Mouse (Mus musculus) cerebellum, postnatal 36 days (tissue): Measurements from ENCODE around the gene Hdac10.

Experiments used
- DNase-seq, 2 experiments: peaks; one replicate each; pipeline ENCODE4 v3.0.0; 2021 to 2022; ENCODE audit warnings: mixed read lengths in 2 of 2

The Hdac10 gene

GRCm38 (mm10) chr15:89128382-89129350, at the start of gene Hdac10:
Gene Hdac10 (minus strand): TSS chr15:89128700.
- DNase-seq: peak; percentile 94 to 98

- no peak for DNase-seq
These were observed 49.2 kb upstream of the Hdac10 start for GRCm38 (mm10) chr15:89177576-89178259.

GRCm38 (mm10) chr15:89177121-89177520, 48.6 kb upstream of the Hdac10 start:
- peak; percentile 83 to 84 for DNase-seq

GRCm38 (mm10) chr15:89175411-89176155, 47.1 kb upstream of the Hdac10 start:
- no peak for DNase-seq

DNA sequence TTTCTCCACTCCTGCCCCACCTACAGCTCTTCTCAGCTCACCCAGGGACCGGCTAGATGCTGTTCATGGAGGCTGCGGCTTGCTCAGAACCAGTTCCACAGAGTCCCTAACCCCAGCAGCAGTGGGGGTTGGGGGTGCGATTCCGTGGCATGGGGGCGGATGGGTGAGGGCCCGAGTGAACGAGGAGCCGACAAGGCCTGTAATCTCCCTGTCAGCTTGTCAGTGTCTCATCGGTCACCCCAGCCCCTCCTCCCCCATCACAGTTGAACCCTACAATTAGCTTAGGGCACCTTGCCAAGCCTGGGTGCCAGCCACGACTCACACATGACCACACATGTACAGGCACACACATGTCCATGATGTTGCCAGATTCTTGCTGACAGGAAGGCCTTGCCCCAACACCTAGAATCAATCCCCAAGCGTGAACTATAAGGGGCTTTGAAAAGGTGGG, 46.4 kb upstream of the Hdac10 start:
- DNase-seq: no peak

- peak; percentile 70 to 75 for DNase-seq
These were observed 45.4 kb upstream of the Hdac10 start for GRCm38 (mm10) chr15:89173906-89174214.

DNA sequence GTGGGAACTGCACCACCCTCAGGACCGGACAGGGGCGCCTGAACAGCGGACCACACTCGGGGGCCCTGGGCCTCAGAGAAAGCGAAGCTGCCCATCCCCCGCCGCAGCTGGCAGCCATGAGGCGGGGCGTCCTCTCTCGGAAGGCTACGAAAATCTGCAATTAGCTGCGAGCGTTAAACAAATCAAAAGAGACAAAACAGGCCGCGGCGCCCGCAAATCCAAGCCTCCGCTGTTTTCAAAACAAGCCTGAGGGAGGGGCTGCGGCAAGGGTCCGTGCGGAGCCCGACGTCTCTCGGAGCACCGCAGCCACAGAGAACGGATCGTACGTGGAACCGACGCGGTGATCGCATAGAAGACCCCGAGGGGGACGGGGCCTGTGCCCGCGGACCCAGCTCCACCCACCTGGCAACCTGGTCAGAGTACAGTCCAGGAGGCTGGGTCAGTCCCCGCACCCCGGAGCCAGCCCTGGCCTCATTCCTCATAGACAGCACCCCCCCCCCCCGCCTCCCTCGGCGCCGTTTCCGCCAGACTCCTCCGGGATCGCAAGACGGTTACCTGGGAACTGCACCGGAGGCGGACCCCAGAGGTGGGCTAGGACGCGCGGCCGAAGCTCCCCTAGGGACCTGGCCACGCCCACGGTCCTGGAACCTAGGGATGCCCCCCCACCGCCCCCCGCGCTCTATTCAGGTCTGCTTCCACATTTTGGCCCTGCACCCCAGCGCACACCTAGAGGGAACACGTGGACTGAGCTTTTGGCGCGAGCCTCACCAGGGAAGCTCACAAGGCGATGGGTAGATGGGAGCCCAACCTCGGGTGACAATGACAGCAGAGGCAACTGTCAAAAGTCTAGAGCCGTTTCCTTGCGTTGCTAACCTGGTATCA, 44.8 kb upstream of the Hdac10 start:
- DNase-seq: peak; percentile 46 to 55

DNA sequence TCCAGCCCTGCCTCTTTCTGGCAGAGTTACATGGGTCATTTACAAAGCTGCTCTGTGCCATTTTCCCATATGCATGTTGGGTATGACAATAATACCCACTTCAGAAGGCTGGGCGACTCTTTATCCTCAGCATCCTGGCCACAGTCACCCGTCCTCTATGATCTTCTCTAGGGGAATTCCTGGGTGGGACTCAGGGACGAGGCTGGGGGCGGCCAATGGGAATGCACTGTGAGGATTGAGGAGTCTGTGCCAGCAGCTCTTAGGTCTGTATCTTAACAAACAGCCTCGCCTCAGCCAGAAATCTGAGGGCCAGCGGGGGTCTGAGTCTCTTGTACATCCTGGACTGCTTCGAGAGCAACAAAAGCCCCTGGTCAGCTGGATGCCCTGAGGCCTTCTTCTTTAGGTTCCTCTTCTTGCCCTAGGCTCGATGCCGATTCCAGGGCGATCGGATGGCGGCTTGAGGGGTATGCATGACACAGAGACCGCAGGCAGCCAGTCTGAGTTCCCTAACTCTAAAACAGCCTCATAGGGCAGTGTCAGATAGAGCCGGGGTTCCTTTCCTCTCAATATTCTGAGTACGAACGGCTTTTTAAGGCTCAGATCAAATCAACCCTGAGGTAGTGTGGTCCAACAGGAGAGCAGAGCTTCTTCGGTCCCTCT, 43.9 kb upstream of the Hdac10 start:
- DNase-seq: peak in 1 of 2 experiments; percentile 35

DNA sequence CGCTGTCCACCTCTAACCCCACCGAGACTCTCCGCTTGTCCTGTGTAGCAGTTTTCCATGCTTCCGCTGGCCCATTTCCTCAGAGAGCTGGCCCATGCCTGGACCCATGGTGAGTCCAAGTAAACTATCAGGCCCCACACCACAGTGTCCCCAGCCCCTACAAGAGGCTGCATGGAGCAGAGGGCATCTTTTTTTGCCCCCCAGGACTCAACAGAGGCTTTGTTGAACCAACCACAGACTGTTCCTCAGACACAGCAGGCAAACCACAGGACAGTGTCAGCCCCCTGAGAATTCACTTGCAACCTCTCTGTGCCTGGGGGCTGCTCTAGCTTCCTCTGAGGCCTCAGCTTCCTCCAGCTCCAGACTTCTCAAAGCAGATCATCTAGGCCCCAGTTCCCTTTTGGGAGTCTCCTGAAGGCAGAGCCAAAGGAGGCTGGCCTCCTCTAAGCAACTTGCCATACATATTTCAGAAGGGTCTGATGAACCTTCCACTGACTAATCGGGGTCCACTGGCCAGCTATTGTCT, 43.1 kb upstream of the Hdac10 start:
- DNase-seq: no peak

- no peak for DNase-seq
These were observed 41.6 kb upstream of the Hdac10 start for GRCm38 (mm10) chr15:89170102-89170501.

- peak; percentile 75 to 77 for DNase-seq
These were observed 40.9 kb upstream of the Hdac10 start for GRCm38 (mm10) chr15:89169431-89169830.

GRCm38 (mm10) chr15:89168922-89169321, 40.4 kb upstream of the Hdac10 start:
- DNase-seq: peak; percentile 50 to 61

DNA sequence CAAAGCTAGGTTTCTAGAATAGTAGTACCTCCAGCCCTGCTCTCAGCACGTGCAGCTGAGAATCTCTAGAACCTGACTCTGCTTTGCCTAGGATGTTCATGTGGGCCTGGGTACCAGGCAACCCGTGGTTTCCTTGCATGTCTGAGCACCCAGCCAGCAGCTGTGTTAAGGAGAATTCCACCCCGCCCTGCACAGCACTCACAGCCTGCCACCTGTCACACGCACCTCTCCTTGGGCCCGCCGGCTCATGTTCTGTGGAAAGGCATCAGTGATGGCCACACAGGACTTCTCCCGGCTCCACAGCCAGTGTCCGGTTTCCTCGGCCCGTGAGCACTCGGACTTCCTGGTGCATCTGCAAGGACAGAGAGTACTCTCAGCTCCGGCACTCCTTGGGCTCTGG, 37.0 kb upstream of the Hdac10 start:
- DNase-seq: no peak

DNA sequence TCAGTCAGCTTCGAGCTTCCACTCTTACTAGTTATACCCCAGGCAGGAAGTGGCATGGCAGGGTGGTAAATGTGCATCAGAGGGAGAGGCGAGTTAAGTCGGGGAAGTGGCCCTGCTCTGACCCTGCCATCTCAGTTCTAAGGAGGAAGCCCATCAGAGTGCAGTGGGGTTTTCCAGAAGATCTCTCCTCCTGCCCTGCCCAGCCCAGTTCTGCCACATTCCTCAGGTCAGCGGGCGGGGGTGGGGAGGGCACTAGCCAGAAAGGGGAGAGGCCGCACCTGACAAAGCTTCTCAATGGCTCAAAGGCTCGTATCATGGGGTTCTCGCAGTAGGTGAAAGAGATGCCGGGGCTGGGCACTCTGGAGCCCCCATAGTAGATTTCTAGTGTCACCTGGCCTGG, 32.9 kb upstream of the Hdac10 start:
- no peak for DNase-seq

GRCm38 (mm10) chr15:89158516-89158915, 30.0 kb upstream of the Hdac10 start:
- DNase-seq: no peak

DNA sequence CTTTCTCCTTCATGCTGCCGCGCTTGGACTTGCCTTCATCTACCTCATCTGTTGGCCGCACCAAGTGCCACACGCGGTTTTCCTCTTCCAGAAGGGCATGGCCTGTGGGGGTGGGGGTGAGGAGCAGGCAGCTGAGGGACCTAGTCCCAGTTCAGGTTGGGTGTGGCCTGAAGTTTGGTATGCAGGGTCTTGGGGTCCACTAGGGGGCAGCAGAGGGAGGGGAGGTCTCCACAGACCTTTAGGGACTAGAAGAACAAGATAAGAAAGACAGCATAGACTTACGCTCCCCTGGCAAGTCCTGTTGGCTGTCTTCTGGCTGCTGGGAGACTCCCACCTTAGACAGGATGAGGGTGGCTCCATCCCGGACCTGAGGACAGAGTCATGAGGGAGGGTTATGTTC, 29.5 kb upstream of the Hdac10 start:
- DNase-seq: peak; percentile 71 to 77

- no peak for DNase-seq
These were observed 23.8 kb upstream of the Hdac10 start for GRCm38 (mm10) chr15:89152312-89152711.

DNA sequence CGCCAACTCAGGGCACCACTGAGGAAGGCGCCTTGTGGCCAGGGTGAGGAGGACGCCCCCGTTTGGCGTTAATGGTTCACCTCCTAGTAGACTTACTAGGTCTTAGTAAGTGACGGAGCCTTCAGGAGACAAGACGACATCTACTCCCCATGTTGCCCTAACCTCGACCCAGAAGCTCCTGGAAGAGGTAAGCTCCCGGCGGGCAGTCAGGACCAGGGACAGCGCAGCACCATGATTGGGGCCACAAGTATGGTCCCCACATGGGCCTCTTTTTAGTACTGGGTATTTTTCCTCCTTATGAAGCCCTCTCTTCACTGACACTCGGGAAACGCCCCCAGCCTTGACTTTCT, 21.5 kb upstream of the Hdac10 start:
- DNase-seq: no peak

DNA sequence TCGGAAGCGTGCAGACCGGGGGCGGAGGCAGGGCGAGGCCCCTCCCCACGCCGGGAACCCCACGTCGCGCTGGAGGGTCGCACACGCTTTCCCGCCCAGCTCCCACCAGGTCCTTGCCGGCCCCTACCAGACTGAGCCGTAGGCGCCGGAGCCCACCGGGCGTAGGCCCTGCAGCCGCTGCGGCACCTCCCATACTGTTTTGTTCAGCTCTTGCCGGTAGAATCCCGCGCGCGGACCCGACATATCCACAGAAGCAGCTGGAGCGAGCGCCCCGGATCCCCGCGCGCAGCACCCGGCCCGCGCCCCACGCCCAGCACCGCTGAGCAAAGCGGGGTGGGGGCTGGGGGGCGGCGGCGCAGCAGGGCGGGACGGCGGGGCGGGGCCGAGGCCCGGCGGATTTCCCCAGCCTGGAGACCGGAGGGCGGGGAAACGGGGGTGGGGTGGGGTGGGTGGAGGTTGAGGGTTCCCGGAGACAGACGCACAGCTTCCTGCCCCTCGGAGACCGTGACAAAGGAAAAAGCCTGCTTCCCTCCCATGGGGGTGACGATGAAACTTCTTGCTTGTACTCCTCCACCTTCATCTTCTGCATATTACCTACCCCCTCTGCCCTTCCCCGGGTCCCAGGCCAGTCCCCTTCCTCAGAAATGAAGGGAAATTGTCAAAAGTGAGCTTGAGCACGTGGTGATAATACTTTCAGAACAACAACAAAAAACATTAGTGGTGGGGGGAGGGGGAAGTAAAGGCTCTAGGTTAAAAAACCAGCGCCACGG, 21.0 kb upstream of the Hdac10 start, which contains the start of gene Mapk11:
Gene Mapk11, minus strand, starts transcription at position 358 of the 770 bp plus-strand sequence.
- peak; percentile 41 to 45 for DNase-seq

GRCm38 (mm10) chr15:89148496-89149270, 20.2 kb upstream of the Hdac10 start:
- no peak for DNase-seq
